Mouse (Mus musculus) frontal cortex, postnatal 36 days (tissue): ENCODE measurements around the gene Abcd3.

Experiments
- DNase-seq, 2 experiments: peaks; one replicate each; pipeline ENCODE4 v3.0.0; 2022; ENCODE audit warnings: low spot score in 2 of 2

Gene Abcd3

GRCm38 (mm10) chr3:121710894-121711531, 104.1 kb downstream of the Abcd3 start:
- peak in 1 of 2 experiments; percentile 24 for DNase-seq
